Mouse (Mus musculus) gastrocnemius, postnatal 36 days (tissue): ENCODE data around the gene Pip5k1c. TPM values are rescaled to one million over a fixed set of nuclear protein-coding genes. Genes with fewer than 3 reads are reported as not detected.
A peak's percentile ranks its signal among the peaks of the same experiment; 100 is the strongest.

Experiments
- DNase-seq, 2 experiments: peaks; one replicate each; pipeline ENCODE4 v3.0.0; 2022
- intact Hi-C: fragments of 180-260 bp; cut with DNase I; formaldehyde crosslinking; loops from one replicate; pipeline ENCODE4 v1.15.1; 2025
- microRNA-seq, 2 experiments: library from miRNA; unstranded; fragments of <30 nt; microRNA quantifications; one replicate each; pipeline ENCODE4 v1.2.0; 2021
- total RNA-seq, 2 experiments: library from RNA; stranded (reverse); gene quantifications; 2 replicates each; pipeline ENCODE4 v1.2.3; 2021

The Pip5k1c gene
- total RNA-seq, 2 experiments from 2014 or later = 21.4 to 23.2 TPM

- intact Hi-C loops = no loop called here
- no peak for DNase-seq
Measured at GRCm38 (mm10) chr10:81360721-81361120, 68.0 kb downstream of the Pip5k1c start.

GRCm38 (mm10) chr10:81362336-81362949 is 69.7 kb downstream of the Pip5k1c start:
- intact Hi-C loops = no loop called here
- DNase-seq = no peak

- intact Hi-C loops = no loop called here
- no peak for DNase-seq
Measured at GRCm38 (mm10) chr10:81363436-81364346, 70.9 kb downstream of the Pip5k1c start.

DNA sequence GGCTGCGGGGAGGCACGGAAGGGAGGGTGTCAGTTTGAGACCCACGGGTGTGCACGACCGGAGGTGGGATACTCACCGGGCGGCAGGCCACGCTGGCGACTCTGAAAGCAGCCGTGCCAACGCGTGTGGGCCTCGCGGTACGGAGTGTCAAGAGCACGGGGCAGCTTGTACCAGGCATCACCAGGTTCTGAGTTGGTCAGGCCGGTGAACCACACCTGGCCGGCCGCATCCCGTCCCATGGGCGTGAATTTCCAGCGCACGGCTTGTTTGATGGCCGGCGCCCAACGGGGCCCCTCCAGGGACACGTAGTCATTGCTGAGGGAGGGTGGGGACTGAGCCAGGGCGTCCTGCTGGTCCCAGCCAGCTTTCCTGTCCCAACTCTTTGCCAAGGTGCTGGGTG is 71.9 kb downstream of the Pip5k1c start:
- intact Hi-C loops = no loop called here
- DNase-seq = peak in 1 of 2 experiments; percentile 32

GRCm38 (mm10) chr10:81365073-81365472 is 72.3 kb downstream of the Pip5k1c start:
- intact Hi-C loops = no loop called here
- DNase-seq = no peak

DNA sequence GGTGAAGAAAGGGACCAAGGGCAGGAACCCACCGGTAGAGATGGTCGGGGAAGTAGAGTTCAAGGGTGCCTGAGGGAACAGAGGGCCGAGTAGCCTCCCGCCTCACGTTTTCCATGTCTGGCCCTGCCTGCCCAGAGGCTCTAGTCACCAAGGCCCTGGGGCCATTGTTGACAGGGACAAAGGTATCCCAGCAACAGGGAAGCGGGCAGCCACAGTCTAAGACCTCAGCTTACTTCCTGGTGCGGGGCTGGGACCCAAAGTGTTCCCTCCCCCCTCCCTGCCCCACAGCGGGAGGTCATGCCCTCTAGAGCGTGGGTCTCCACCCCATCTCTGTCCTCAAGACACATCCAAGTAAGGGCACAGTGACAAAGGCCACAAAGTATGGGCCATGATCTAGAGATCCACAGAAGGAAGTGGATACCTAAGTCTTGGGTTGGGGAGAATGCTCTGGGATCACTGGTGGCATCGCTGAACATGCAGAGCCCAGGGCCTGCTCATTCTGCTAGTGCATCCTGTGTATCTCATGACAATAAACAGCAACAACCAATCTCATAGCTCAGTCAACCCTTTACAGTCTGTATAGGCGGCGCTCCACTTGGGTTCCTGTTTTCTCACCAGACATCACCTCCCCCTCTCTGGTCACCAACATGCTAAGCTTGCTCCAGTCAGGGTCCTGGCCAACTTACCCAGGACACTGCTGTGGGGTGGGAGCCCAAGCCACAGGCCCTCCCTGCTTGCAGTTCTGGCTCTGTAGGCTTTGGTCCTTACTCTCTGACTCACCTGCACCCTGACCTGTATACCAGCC is 73.1 kb downstream of the Pip5k1c start, which contains the start of gene 4930404N11Rik:
Gene 4930404N11Rik (minus strand): TSS at position 145 of the 805 bp plus-strand sequence.
- intact Hi-C loops = no loop called here
- no peak for DNase-seq

DNA sequence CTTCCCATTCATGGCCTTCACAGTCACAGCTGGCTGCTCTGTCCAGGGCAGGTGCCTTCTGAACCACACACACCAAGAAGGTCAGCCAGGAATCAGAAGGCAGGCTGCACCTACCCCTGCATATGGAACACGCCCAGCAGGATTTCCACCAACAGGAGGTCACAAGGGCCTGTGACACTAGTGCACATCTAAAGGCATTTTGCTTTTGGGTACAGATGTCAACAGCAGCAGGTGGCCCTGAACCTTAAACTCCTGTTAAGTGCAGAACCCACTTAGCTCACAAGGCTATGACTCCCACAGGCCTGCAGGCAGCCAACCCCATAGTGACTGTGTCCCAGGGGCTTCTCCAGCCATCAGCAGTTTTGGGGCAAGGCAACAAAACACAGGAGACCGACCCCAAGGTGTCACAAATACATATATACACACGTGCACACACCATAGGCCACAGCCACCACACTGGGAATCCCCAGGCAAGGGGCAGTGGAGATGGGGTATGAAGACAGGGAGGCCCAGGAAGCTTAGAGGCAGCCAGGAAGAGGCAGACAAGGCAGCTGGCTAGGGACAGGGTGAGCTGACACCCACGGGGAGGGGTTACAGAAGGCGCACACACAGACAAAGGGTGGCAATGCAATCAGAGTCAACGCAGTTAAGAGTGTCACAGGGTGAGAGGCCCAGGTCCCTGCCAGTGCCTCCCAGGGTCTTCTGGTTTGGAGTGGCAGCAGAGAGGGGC is 73.9 kb downstream of the Pip5k1c start:
- intact Hi-C loops = no loop called here
- DNase-seq = no peak

DNA sequence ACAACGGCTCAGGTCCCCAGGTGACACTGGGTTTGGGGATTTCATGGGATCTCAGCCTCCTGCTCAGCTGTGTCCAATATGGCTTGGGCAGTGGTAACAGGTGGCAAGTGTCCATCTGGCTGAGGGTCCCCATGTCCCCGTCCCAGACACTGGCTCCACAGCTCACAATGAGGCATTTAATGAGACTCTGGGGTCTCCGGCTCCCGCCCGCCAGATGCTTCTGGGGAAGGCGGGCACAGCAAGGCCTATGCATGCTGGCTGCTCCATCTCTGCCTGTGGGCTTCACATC is 74.4 kb downstream of the Pip5k1c start:
- intact Hi-C loops = no loop called here

More for the DNA sequence above, 74.4 kb downstream of the Pip5k1c start:
- DNase-seq = no peak

Small RNAs within 50 kb of the gene (microRNA-seq; reads per million reads assigned to microRNA genes)
- gene Mir3057 = 3.7 to 7.2 reads per million in 2 experiments

Other genes with a start within 250 kb of the Pip5k1c start
- gene Sgta, start 232.8 kb upstream of the Pip5k1c start, total RNA-seq = 10 to 100 TPM; 86.2 to 89.5 TPM
- gene Thop1, start 222.9 kb upstream of the Pip5k1c start, total RNA-seq = 10 to 100 TPM; 20.3 to 24.9 TPM
- gene Creb3l3, start 194.1 kb upstream of the Pip5k1c start, total RNA-seq = under 1 TPM in 1 of 2 experiments, not detected in 1; 0.23 TPM
- 100 to 1,000 TPM; 160 to 174 TPM for gene Map2k2, start 187.0 kb upstream of the Pip5k1c start, total RNA-seq
- 10 to 100 TPM; 22.4 to 27.8 TPM for gene Zbtb7a, start 157.7 kb upstream of the Pip5k1c start, total RNA-seq
- gene Pias4, start 125.0 kb upstream of the Pip5k1c start, total RNA-seq = 10 to 100 TPM; 14.0 to 16.3 TPM
- 100 to 1,000 TPM; 880 to 957 TPM for gene Eef2, start 116.3 kb upstream of the Pip5k1c start, total RNA-seq
- gene Dapk3, start 110.0 kb upstream of the Pip5k1c start, total RNA-seq = 10 to 100 TPM; 21.1 to 23.9 TPM
- gene 4930442H23Rik, start 109.1 kb upstream of the Pip5k1c start, total RNA-seq = not detected
- 10 to 100 TPM; 44.9 to 76.8 TPM for gene Nmrk2, start 90.9 kb upstream of the Pip5k1c start, total RNA-seq
- not detected for gene Atcay, start 62.1 kb upstream of the Pip5k1c start, total RNA-seq
- gene Zfr2, start 59.8 kb upstream of the Pip5k1c start, total RNA-seq = 1 to 10 TPM; 1.9 TPM
- gene Matk, start 40.0 kb upstream of the Pip5k1c start, total RNA-seq = under 1 TPM in 1 of 2 experiments, not detected in 1; 0.22 TPM
- 10 to 100 TPM; 90.6 to 91.0 TPM for gene Mrpl54, start 26.0 kb upstream of the Pip5k1c start, total RNA-seq
- gene Apba3, start 26.0 kb upstream of the Pip5k1c start, total RNA-seq = 100 to 1,000 TPM in 1 of 2 experiments, 10 to 100 TPM in 1; 98.5 to 102 TPM
- gene Tjp3, start 1.4 kb upstream of the Pip5k1c start, total RNA-seq = not detected
- 10 to 100 TPM in 1 of 2 experiments, 1 to 10 TPM in 1; 7.6 to 10.2 TPM for gene Cactin, start 28.1 kb downstream of the Pip5k1c start, total RNA-seq
- gene Tbxa2r, start 35.8 kb downstream of the Pip5k1c start, total RNA-seq = under 1 TPM; 0.87 to 0.99 TPM
- gene Gipc3, start 50.3 kb downstream of the Pip5k1c start, total RNA-seq = 1 to 10 TPM; 1.1 to 1.3 TPM
- gene Hmg20b, start 57.5 kb downstream of the Pip5k1c start, total RNA-seq = 10 to 100 TPM; 19.7 to 20.9 TPM
- 1 to 10 TPM; 2.2 to 2.6 TPM for gene Mfsd12, start 64.5 kb downstream of the Pip5k1c start, total RNA-seq
- gene 4930404N11Rik, start 72.9 kb downstream of the Pip5k1c start, total RNA-seq = under 1 TPM; 0.37 to 0.41 TPM
- gene Fzr1, start 85.6 kb downstream of the Pip5k1c start, total RNA-seq = 10 to 100 TPM; 14.2 to 15.9 TPM
- 10 to 100 TPM; 36.5 to 42.5 TPM for gene Dohh, start 91.5 kb downstream of the Pip5k1c start, total RNA-seq
- 1 to 10 TPM in 1 of 2 experiments, under 1 TPM in 1; 0.89 to 1.2 TPM for gene Gm48551, start 91.5 kb downstream of the Pip5k1c start, total RNA-seq
- under 1 TPM; 0.59 to 0.77 TPM for gene Gm48552, start 96.0 kb downstream of the Pip5k1c start, total RNA-seq
- gene Smim24, start 100.1 kb downstream of the Pip5k1c start, total RNA-seq = under 1 TPM; 0.37 to 0.38 TPM
- gene Nfic, start 162.7 kb downstream of the Pip5k1c start, total RNA-seq = 100 to 1,000 TPM; 219 to 237 TPM
- not detected for gene Celf5, start 189.7 kb downstream of the Pip5k1c start, total RNA-seq
- gene Ncln, start 203.4 kb downstream of the Pip5k1c start, total RNA-seq = 10 to 100 TPM; 42.1 to 44.9 TPM
- 1 to 10 TPM in 1 of 2 experiments, under 1 TPM in 1; 0.46 to 1.5 TPM for gene S1pr4, start 207.2 kb downstream of the Pip5k1c start, total RNA-seq
- under 1 TPM in 1 of 2 experiments, not detected in 1; 0.20 TPM for gene Gna15, start 231.3 kb downstream of the Pip5k1c start, total RNA-seq